Mouse (Mus musculus) urinary bladder, adult 2 months (tissue): ENCODE data around the gene Baz1a. TPM values are rescaled to one million over a fixed set of nuclear protein-coding genes. Genes with fewer than 3 reads are reported as not detected.
"Not testable (repeated sequence)": the region's sequence is repeated elsewhere in the genome, so short reads cannot be mapped to it uniquely, and the experiment has no call there.

Experiments used
- DNase-seq: peaks from one replicate; pipeline ENCODE4 v3.0.0; 2022; ENCODE audit warnings: low spot score
- polyA plus RNA-seq: library from polyadenylated mRNA; depleted of rRNA; stranded (reverse); fragments of >200 nt; gene quantifications from 2 replicates; pipeline ENCODE4 v1.2.3, GENCODE M21; 2012

The Baz1a gene
- polyA plus RNA-seq, 1 experiment = 9.8 TPM

DNA sequence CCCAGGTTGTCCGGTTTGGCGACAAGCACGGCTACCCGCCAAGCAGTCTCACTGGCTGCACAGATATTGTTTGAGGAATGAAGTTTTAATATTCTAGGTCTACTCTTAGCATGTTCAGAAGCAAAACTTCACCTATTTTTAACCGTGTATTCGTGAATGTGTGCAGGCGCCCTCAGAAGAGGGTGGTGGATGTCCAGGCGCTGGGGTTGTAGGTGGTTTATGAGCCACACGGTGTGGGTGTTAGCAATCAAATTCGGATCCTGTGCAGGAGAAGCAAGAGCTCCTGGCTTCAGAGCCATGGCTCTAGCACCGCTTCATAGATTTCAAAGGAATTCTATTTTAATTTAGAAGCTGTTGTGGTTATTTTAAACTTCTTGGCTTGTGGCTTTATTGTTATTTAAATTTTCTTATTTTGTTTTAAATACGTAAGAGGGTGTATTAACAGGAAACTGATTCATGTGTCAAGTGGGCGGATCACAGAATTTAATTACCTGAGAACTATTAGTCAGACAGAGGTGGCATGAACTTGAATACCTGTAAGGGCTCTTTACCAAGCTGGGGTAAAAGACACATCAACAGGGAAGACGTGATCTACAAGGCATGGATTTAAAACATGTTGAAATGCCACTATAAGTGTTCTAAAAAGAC, 6.7 kb downstream of the Baz1a start:
- no peak for DNase-seq

DNA sequence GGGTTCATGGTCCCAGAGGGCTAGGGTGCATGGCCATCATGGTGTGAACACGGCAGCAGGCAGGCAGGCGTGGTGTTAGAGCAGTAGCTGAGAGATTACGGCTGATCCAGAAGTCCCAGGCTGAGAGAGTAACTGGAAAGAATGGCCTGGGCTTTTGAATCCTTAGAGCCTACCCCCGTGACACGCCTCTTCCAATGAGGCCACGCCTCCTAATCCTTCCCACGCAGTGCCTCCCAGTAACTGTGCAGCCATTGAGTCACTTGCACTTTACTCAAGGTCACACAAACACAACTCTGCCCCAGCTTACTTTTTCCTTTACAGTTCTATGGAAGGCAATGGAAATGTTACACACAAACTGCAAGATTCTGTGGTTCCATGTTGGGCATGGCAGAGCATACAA, 8.1 kb downstream of the Baz1a start:
- no peak for DNase-seq

DNA sequence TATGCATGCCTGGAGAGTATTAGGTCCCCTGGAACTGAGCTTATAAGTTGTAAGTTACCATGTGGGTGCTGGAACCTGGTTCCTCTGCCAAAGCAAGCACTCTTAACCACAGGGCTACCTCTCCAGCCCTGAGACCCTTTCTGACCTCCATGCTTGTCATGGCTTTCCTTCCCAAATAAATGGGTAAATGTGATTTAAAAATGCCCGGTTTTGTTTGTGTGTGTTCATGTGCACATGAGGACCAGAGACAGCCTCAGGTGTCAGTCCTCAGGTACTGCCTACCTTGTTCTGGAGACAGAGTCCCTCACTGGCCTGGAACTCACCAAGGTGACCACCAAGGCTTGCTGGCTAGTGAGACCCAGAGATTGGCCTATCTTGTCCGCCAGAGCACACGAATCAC, 9.8 kb downstream of the Baz1a start:
- no peak for DNase-seq

DNA sequence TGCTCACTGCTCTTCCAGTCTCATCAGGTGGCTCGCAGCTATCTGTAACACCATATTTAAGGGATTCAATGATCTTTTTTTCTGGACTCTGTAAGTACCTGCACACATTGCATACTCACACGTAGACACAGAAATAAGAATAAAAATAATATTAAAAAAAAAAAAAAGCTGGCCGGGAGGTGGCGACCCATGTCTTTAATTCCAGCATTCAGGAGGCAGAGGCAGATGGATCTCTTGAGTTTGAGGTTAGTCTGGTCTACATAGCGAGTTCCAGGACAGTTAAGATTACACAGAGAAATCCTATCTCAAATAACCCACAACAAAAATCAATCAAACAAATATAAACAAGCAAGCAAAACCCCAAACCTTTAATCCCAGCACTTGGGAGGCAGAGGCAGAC, 10.3 kb downstream of the Baz1a start:
- no peak for DNase-seq

DNA sequence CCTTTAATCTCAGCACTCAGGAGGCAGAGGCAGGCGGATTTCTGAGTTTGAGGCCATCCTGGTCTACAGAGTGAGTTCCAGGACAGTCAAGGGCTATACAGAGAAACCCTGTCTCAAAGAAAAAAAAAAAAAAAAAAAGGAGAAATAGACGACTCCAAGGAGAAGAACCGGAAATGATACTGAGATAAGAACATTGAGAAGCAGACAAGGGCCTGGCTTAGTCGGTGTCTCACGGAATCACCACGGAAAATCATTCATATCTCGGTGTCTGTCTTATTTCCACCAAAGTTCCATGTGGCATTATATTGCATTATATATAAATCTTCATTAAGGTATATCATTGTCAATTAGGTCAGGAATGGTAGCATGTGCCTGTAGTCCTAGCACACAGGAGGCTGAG, 11.6 kb downstream of the Baz1a start:
- not testable (repeated sequence) for DNase-seq

DNA sequence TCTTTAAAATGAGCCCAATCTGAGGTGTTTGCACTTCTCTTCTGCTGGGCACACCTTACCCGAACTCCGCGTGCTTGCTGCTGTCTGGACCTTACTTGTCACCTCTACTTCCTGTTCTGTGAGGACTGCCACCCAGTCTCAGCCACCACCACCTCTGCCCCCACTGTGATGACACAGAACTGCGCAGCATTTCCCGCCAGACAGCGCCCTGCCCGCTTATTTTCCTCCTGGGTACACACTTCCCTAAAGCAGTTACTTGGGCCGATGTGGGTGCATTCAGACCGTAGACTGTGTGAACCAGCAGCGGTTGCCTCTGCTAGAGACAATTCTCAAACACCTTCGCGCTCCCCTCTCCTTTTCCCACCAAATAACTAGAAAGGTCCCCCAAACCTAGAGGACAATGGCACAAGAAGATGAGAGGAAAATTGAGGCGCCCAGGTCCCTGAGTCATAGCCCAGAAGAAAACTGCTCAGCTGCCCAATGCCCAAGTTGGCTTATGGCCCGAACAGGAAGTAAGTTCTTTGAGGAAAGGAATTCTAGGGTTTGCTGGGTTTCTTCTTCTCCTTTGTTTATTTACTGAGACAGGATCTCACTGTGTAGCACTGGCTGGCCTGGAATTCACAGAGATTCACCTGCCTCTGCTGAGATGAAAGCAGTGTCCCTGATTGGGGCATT, 15.0 kb downstream of the Baz1a start:
- no peak for DNase-seq

DNA sequence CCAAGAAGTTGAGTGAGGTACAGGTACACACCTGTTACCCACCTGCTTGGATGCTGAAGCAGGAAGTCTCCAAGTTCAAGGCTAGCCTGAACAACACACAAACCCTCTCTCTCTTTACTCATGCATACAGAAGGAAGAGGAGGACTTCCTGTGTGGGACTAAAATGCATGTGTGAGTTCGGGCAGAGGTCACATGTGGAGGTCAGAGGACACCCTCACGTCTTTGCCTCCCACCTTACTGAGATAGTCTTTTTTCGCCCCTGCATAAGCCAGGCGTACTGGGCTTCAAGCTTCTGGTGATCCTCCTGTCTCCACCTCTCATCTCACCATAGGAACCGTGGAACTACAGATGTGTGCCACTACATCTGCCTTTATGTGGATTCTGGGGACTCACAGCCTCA, 15.7 kb downstream of the Baz1a start:
- DNase-seq = no peak

DNA sequence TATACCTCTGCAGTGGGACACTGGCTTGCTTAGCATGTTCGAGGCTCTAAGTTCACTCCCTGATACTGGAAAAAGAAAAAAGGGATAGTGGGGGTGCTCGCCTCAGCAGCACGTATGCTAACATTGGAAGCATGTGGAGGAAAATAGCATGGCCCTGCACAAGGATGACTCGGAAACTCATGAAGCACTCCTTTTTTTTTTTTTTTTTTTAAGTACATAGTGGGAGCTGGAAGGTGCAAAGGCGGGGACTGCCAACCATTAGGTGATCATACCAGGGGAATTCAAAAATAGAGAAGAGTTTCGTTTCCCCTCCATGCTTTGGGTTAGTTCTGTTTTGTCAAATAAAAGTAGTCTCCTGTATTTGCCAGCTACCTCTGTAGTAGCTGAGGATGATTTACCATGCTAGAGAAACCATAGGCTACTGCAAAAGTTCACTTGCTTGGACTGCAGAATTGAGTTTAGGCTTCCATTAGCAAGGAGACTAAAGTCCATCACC, 17.1 kb downstream of the Baz1a start:
- DNase-seq = no peak

DNA sequence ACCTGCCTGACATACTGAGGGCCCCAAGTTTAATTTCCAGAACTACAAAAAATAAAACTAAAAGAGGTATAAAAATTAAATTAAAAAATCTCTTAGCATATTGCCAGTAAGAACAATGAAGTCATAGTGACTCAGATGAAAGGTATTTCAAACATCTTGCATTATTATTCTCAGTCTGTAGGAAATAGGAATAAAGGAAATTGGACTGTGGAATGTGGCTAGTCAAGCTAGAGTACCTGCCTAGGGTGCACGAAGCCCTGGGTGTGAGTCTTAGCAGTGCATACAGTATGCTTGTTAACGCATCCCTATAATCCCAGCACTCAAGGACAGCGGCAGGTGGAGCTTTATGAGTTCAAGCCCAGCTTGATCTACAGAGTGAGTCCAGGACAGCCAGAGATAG, 18.2 kb downstream of the Baz1a start:
- no peak for DNase-seq

DNA sequence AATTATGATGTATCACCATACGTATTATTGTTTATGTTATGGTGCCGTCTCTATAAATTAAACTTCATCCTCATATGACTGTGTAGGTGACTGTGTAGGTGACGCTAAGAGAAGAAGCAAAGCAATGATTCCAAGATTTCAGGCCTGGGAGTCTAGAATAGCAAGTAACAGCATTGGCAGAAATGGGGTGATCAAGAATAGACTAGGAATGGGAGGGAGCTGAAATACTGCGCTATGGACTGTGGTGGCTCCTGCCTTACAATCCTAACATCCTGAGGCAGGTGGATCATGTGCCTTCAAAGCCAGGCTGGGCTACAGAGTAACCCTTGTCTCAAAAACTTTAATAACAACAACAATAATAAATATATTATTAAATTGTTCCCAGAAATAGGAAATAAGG, 19.7 kb downstream of the Baz1a start:
- no peak for DNase-seq

DNA sequence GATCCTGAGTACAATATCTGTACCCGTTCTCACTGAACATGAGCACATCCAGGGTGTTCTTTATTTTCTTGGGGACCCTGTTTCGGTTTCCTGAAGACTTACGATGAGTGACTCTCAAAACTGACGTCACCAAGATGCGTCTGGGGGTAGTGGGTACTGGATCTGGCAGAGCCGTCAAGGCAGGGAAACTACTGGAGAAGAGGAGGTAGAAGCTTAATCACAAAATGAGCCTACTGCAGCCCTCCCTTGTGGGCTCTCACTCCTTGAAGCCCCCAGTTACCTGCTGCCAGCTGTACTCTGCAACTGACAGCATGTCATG, 20.1 kb downstream of the Baz1a start:
- no peak for DNase-seq

DNA sequence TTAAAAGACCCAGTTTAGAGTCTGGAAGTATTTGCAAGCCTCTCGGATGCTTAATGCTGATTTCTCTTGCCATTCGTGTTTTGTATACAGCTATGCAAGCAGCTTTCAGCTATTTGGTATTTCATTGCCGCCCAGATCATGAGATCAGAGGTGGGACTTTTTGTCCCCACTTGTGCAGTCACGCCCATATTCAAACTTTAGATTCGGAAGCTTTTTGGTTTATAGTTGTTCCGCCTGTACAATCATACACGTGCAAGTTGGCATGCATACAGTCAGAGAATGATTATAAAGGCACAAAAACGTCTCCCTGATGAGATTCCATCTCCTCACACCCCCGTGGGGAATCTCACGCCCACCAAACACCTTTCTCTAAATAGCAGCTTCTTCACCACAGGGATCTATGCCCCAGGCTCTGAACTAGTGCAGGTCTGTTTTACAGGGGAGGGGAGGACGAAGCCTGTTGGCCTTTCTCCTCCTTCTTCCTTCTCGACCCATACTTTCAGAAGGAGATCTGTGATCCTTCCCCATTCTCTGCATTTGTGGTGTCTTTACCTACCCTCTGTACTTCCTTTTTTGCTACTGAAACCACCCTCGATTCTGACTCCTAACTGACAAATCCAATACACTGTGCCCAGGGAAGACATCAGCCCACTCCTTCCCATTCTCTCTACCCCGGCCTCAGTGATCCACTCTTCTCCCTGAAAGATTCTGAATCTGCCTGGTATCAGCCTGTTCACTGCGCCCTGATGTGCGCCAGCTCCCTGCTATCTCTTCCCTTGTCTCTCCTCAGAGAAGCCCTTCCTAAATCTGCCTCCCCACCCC, 20.7 kb downstream of the Baz1a start:
- DNase-seq = no peak

DNA sequence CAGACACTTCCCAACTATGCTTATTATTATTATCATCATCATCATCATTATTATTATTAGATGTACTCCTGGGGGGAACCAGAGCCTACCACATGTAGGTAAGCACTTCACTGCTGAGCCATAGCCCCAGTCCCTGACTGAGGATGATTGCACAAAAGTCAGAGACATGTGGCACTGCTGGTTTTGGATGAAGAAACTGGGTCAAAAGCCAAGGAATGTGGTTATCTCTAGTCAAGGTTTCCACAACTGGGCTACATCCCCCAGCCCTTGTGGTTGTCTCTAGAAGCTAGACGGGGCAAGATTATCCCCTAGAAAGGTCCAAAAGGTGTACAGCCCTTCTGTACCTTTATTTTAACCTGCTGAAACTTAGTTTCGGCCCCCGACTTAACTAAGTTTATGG, 21.3 kb downstream of the Baz1a start:
- no peak for DNase-seq

DNA sequence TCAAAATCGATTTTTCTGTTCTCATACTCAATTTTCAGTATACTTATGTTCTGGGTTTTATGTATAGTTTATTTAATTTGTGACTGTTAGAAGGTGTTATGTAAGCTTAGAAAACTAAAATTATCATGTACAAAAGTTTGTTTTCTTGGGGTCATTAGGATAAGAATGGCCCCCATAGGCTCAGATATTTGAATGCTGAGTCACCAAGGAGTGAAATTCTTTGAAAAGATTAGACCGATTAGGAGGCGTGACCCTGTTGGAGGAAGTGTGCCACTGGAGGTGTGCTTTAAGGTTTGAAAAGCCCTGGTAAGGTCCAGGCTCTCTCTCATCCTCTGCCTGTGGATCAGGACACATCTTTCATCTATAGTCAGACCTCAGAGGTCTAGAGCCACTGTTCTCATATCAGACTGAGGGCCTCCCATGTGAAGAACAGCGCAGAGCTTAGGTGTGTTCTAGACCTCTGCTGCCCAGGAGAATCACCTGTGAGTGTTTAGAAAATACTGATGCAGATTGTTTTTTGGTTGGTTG, 25.8 kb downstream of the Baz1a start:
- no peak for DNase-seq

DNA sequence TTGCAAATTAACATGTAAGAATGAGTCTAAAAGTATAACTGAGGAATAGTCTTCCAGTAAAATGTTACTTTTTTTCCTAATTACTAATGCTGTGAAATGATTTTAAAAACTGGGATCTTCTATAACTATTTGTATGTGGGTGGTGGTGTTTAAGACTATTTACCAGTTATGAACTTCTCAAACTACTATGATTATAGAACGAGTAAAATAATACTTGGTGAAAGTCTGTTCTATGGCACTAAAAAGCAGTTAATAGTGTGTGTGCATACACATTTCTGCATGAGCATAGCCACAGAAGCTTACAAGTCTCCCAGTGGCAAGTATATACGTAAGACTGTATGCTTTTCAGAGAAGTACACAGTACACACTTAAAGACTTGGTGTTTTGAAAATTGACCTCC, 27.0 kb downstream of the Baz1a start:
- DNase-seq = no peak

DNA sequence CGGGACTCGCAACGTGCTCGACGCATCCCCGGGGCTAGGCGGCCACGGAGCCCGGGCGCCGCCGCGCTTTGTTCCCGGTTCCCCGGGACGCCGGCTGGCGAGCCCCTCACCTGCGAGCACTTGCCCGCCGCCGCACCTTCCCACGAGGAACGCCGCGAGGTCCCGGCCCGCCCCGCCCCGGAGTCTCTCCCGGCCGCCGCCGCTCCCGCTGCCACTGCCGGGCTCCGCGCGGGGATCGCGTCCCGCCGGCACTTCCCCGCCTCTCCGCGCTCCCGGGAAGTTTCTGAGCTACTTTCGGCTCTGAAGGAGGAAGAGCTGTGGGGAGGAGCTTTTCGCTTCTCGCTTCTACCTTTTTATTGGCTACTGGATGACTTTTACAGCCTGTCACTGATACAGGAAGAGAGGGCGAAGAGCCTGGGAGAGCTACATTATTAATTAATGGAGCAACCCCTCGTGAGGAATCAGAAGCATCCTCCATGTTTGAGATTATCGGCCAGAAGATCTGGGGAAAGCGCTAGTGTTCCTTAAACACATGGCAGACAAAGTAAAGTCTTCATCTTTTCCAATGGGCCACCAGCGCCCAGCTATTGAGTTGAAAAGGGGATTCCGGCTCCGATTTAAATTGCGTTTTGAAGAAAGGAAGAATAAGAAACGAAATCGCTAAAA, 28.0 kb downstream of the Baz1a start, which contains the start of gene Gm20403:
Gm20403 (minus strand) TSS at position 478 of the 666 bp plus-strand sequence.
- peak; percentile 67 for DNase-seq

DNA sequence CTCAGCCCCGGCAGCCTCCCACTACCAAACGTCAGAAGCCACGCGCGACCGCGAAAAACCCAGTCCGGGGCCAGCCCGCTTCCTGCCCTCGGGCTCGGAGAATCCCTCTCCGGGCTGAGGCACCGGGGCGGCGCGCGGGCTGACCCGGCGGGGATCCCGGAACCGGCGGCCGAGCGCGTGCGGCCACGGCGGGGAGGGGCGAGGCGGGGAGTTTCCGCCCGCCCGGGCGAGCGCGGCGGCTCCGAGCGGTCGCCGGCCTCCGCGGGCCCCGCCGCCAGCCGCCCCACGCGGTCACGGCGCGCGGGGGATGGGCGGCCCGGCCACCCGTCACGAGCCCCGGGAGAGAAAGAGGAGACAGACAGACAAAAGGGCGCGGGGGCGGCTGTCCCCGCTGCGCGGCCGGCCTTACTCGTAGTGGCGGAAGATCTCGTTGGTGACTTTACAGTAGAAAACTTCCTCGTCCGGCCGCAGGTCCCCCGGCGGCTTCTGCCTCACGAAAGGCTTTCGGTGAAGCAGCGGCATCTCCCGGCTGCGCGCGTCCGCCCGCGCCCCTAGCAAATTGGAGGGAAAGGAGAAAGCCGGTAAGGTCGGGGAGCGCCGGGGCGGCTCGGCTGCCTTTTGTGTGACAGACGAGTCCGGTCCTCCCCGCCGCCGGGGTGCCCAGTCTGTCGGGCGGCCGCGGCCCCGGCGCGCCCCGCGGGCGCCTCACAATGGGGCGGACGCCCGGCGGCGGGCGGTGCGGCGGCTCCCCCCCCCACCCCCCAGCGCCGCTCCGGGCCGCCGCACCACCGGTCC, 28.7 kb downstream of the Baz1a start:
- peak; percentile 73 for DNase-seq

DNA sequence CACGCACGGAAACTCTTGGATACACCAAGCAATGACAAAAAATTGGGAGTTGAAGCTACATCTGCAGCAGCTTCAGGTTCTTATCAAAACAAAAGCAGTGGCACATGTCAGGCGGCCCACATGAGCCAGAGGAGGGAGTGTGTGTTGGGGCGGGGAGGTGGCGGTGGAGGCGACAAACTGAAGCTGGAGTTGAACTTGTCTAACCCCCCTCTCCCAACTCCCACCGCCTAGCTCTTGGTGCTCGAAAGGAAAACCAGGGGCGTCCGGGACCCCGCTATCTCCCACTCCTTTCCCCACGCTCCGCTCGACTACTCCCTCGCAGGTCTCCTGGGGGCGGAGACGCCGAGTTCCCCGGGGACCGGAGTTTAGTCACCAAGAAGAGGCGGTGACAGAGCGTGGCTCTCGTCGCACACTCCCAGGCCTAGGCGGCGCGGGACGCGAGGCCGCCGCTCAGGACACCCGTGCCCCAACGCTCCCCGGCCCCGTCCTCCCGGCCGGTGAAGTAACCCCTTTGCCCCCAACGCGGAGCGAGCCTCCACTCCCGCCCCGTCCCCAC, 29.4 kb downstream of the Baz1a start:
- DNase-seq = peak; percentile 58

DNA sequence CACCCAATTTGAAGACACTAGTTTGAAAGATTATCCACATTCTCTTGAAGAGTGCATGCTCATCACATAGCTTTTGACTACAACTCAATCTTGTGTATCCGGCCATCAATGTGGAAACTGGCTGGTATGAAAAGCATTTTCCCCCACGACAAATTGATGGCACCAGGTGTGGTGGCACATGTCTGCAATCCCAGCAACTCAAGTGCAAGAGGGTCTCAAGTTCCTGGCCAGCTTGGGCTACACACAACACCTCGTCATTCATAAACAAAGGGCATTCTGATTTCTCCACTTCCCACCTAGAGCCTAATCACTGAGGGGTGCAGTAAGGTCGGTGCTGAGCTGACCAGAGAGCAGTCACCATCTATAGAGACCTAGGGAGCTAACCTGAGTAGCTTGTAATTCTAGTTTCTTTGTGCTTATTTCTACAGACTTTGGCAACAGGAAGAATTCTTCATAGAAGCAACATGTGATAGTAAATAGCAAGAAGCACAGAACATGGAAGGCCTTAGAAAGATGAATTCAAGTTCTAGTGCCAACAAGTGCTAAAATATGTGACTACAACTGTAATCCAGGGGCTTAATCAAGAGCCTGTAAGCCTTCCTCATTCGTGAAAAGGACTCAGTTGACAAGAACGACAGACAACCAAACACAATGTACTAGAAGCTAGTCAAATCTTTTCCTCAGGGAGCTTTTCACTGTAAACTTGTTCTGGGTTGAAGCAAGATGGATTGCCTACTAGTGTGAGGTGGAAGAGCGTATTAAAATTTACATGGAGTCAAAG, 31.0 kb downstream of the Baz1a start:
- DNase-seq = no peak

DNA sequence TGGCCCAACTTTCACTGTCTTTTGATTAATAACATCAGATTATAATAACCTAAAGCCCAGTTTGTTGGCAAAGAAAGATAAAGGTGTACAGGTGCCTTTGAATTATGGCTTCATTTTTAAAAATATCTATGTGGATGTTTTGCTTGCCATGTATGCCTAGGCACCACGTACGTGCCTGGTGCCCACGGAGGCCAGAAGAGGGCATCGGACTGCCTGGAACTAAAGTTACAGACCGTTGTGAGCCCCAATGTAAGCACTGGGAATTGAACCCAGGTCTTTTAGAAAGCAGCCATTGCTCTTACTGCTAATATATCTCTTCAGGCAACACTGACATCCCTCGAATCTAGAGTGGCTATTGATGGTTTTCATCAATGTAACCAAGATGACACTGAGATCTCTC, 32.2 kb downstream of the Baz1a start:
- DNase-seq = no peak
